Mouse (Mus musculus) heart, embryonic 10.5 days (tissue): Measurements from ENCODE around the gene Pabpc1l. TPM values are rescaled to one million over a fixed set of nuclear protein-coding genes. Genes with fewer than 3 reads are reported as not detected.

Experiments used
- DNase-seq: peaks from one replicate; pipeline ENCODE4 v3.0.0-alpha.2; 2017; ENCODE audit warnings: low spot score
- H3K27ac ChIP-seq: fragments of 300-500 bp; sonication (generic); 2 replicates; pipeline ENCODE4 v1.5.1; 2016; ENCODE audit warnings: mild to moderate bottlenecking
- H3K27me3 ChIP-seq: fragments of 300-500 bp; sonication (generic); 2 replicates; pipeline ENCODE4 v1.6.1; 2016; ENCODE audit warnings: mild to moderate bottlenecking; ENCODE audit not compliant: poor library complexity, insufficient read depth, severe bottlenecking
- H3K36me3 ChIP-seq: fragments of 300-500 bp; sonication (generic); 2 replicates; pipeline ENCODE4 v1.6.1; 2016; ENCODE audit warnings: mild to moderate bottlenecking, moderate library complexity
- H3K4me1 ChIP-seq: fragments of 300-500 bp; sonication (generic); 2 replicates; pipeline ENCODE4 v1.6.1; 2016; ENCODE audit warnings: mild to moderate bottlenecking
- H3K4me3 ChIP-seq: fragments of 300-500 bp; sonication (generic); 2 replicates; pipeline ENCODE4 v1.5.1; 2016; ENCODE audit warnings: mild to moderate bottlenecking, moderate library complexity
- H3K9me3 ChIP-seq: fragments of 300-500 bp; sonication (generic); 2 replicates; pipeline ENCODE4 v1.6.1; 2016; ENCODE audit warnings: mild to moderate bottlenecking, moderate library complexity
- WGBS: fragments of 180-500 bp; shearing (Covaris S2); methylation state at CpG from one replicate; pipeline ENCODE4 v1.1.7; 2016; 5-methylcytosine and 5-hydroxymethylcytosine counted together
- polyA plus RNA-seq: library from polyadenylated mRNA; unstranded; fragments of >200 nt; fragmentation: Nextera tagmentation; extraction: Ambion mirVana; gene quantifications from 2 replicates; pipeline ENCODE4 v1.2.1, GENCODE M21; 2016

Pabpc1l gene
- polyA plus RNA-seq, 1 experiment from 2014 or later = 0.63 TPM

- no peaks in the 10 kb centered on the region for H3K9me3 ChIP-seq
- DNase-seq = no peak
- H3K4me1 ChIP-seq = peaks cover 48% of the 10 kb centered on the region
- H3K36me3 ChIP-seq = peaks cover 21% of the 10 kb centered on the region
- H3K4me3 ChIP-seq = no peak overlapping the region
- no peaks in the 10 kb centered on the region for H3K27me3 ChIP-seq
- WGBS = 91% methylated on average over 2 of the region's 2 CpGs
- H3K27ac ChIP-seq = no peak overlapping the region
These were observed 17.2 kb upstream of the Pabpc1l start for GRCm38 (mm10) chr2:164007987-164008545.

- 84% methylated on average over 6 of the region's 6 CpGs for WGBS
- no peak overlapping the region for H3K27ac ChIP-seq
- no peak for DNase-seq
- peaks cover 40% of the 10 kb centered on the region for H3K4me1 ChIP-seq
- no peak overlapping the region for H3K4me3 ChIP-seq
- no peaks in the 10 kb centered on the region for H3K27me3 ChIP-seq
- H3K36me3 ChIP-seq = peaks cover 32% of the 10 kb centered on the region
- H3K9me3 ChIP-seq = no peaks in the 10 kb centered on the region
These were observed 16.0 kb upstream of the Pabpc1l start for GRCm38 (mm10) chr2:164009227-164009626.

- no peaks in the 10 kb centered on the region for H3K27me3 ChIP-seq
- no peak for DNase-seq
- peaks cover 28% of the 10 kb centered on the region for H3K4me1 ChIP-seq
- WGBS = 90% methylated on average over 5 of the region's 5 CpGs
- no peak overlapping the region for H3K27ac ChIP-seq
- H3K36me3 ChIP-seq = peaks cover 45% of the 10 kb centered on the region
- H3K9me3 ChIP-seq = no peaks in the 10 kb centered on the region
- no peak overlapping the region for H3K4me3 ChIP-seq
These were observed 14.8 kb upstream of the Pabpc1l start for GRCm38 (mm10) chr2:164010496-164010895.

- no peak overlapping the region for H3K27ac ChIP-seq
- WGBS = 77% methylated on average over 3 of the region's 3 CpGs
- no peaks in the 10 kb centered on the region for H3K9me3 ChIP-seq
- peaks cover 50% of the 10 kb centered on the region for H3K36me3 ChIP-seq
- no peaks in the 10 kb centered on the region for H3K27me3 ChIP-seq
- H3K4me1 ChIP-seq = peaks cover 24% of the 10 kb centered on the region
- H3K4me3 ChIP-seq = no peak overlapping the region
- DNase-seq = no peak
These were observed 14.3 kb upstream of the Pabpc1l start for GRCm38 (mm10) chr2:164010944-164011343.

GRCm38 (mm10) chr2:164015304-164015703 is 9.9 kb upstream of the Pabpc1l start:
- no peak overlapping the region for H3K27ac ChIP-seq
- H3K4me3 ChIP-seq = no peak overlapping the region

GRCm38 (mm10) chr2:164018910-164019309 is 6.3 kb upstream of the Pabpc1l start:
- 84% methylated on average over 3 of the region's 3 CpGs for WGBS
- Histone ChIP-seq H3K27me3 (no peaks in the 10 kb centered on the region), H3K4me1 (no peaks in the 10 kb centered on the region), H3K36me3 (peaks cover 56% of the 10 kb centered on the region), H3K4me3 (no peak overlapping the region), H3K9me3 (no peaks in the 10 kb centered on the region), H3K27ac (no peak overlapping the region)
- DNase-seq = no peak

More at GRCm38 (mm10) chr2:164015304-164015703, 9.9 kb upstream of the Pabpc1l start:
- Histone ChIP-seq H3K27me3 (no peaks in the 10 kb centered on the region), H3K9me3 (no peaks in the 10 kb centered on the region), H3K4me1 (0 out of 2 replicates have a peak, but pooled peaks cover 2% of the 10 kb centered on the region), H3K36me3 (peaks cover 86% of the 10 kb centered on the region)
- WGBS = 92% methylated on average over 16 of the region's 16 CpGs
- DNase-seq = no peak

GRCm38 (mm10) chr2:164019943-164020342 is 5.3 kb upstream of the Pabpc1l start:
- Histone ChIP-seq H3K27me3 (no peaks in the 10 kb centered on the region), H3K27ac (no peak overlapping the region), H3K36me3 (peaks cover 46% of the 10 kb centered on the region), H3K4me1 (no peaks in the 10 kb centered on the region), H3K9me3 (no peaks in the 10 kb centered on the region), H3K4me3 (no peak overlapping the region)
- WGBS = 79% methylated on average over 4 of the region's 4 CpGs
- DNase-seq = no peak

- 34% methylated on average over 2 of the region's 2 CpGs for WGBS
- no peak for DNase-seq
- Histone ChIP-seq H3K4me1 (no peaks in the 10 kb centered on the region), H3K27ac (no peak overlapping the region), H3K36me3 (peaks cover 25% of the 10 kb centered on the region), H3K9me3 (no peaks in the 10 kb centered on the region), H3K27me3 (peaks cover 4% of the 10 kb centered on the region; the same call in 1 of the 2 replicates), H3K4me3 (no peak overlapping the region)
These were observed 3.1 kb upstream of the Pabpc1l start for GRCm38 (mm10) chr2:164022104-164022503.

GRCm38 (mm10) chr2:164031147-164031546 is 5.9 kb downstream of the Pabpc1l start:
- no peak for DNase-seq
- Histone ChIP-seq H3K4me3 (no peak overlapping the region), H3K36me3 (no peaks in the 10 kb centered on the region), H3K9me3 (no peaks in the 10 kb centered on the region), H3K27ac (no peak overlapping the region), H3K4me1 (0 out of 2 replicates have a peak, but pooled peaks cover 4% of the 10 kb centered on the region), H3K27me3 (peaks cover 4% of the 10 kb centered on the region; the same call in 1 of the 2 replicates)
- WGBS = 65% methylated on average over 10 of the region's 10 CpGs

- WGBS = 91% methylated on average over 3 of the region's 3 CpGs
- Histone ChIP-seq H3K4me1 (peaks cover 11% of the 10 kb centered on the region), H3K4me3 (no peak overlapping the region), H3K27me3 (peaks cover 4% of the 10 kb centered on the region; the same call in 1 of the 2 replicates), H3K36me3 (no peaks in the 10 kb centered on the region), H3K9me3 (no peaks in the 10 kb centered on the region), H3K27ac (no peak overlapping the region)
- no peak for DNase-seq
These were observed 7.7 kb downstream of the Pabpc1l start for GRCm38 (mm10) chr2:164032973-164033372.

- Histone ChIP-seq H3K4me3 (no peak overlapping the region), H3K27me3 (peaks cover 4% of the 10 kb centered on the region; the same call in 1 of the 2 replicates), H3K27ac (no peak overlapping the region), H3K9me3 (no peaks in the 10 kb centered on the region), H3K36me3 (no peaks in the 10 kb centered on the region), H3K4me1 (peaks cover 7% of the 10 kb centered on the region)
- WGBS = 40% methylated on average over 10 of the region's 10 CpGs
- DNase-seq = no peak
These were observed 11.3 kb downstream of the Pabpc1l start for GRCm38 (mm10) chr2:164036520-164037019.

GRCm38 (mm10) chr2:164038407-164039028 is 13.3 kb downstream of the Pabpc1l start:
- no peaks in the 10 kb centered on the region for H3K36me3 ChIP-seq
- no peak overlapping the region for H3K4me3 ChIP-seq
- 100% methylated on average over 1 of the region's 1 CpGs for WGBS
- peaks cover 11% of the 10 kb centered on the region for H3K4me1 ChIP-seq
- no peak for DNase-seq
- peaks cover 8% of the 10 kb centered on the region; the same call in 1 of the 2 replicates for H3K27me3 ChIP-seq
- H3K27ac ChIP-seq = no peak overlapping the region
- H3K9me3 ChIP-seq = no peaks in the 10 kb centered on the region

- WGBS = 84% methylated on average over 6 of the region's 6 CpGs
- no peak for DNase-seq
- Histone ChIP-seq H3K9me3 (no peaks in the 10 kb centered on the region), H3K36me3 (no peaks in the 10 kb centered on the region), H3K4me1 (peaks cover 11% of the 10 kb centered on the region), H3K4me3 (no peak overlapping the region), H3K27me3 (0 out of 2 replicates have a peak, but pooled peaks cover 11% of the 10 kb centered on the region), H3K27ac (no peak overlapping the region)
These were observed 15.7 kb downstream of the Pabpc1l start for GRCm38 (mm10) chr2:164040949-164041348.
